Mouse (Mus musculus) spleen, adult 2 months (tissue): Measurements from ENCODE around the gene H1f0. TPM values are rescaled to one million over a fixed set of nuclear protein-coding genes. Genes with fewer than 3 reads are reported as not detected.

Source experiments
- DNase-seq, 2 experiments: peaks; one replicate each; pipeline versions ENCODE4 v3.0.0 to v3.0.0-alpha.2; 2012 to 2021; ENCODE audit warnings: low spot score in 2 of 2, low read depth in 1 of 2
- H3K27ac ChIP-seq: fragments of 200-500 bp; 2 replicates; pipeline ENCODE4 v1.5.1; 2012; ENCODE audit warnings: low read length, inconsistent platforms; ENCODE audit not compliant: insufficient read depth
- H3K27me3 ChIP-seq: fragments of 200-500 bp; 2 replicates; pipeline ENCODE4 v1.6.1; 2012; ENCODE audit warnings: mild to moderate bottlenecking, moderate library complexity, low read length, inconsistent platforms; ENCODE audit not compliant: control insufficient read depth, insufficient read depth
- H3K36me3 ChIP-seq: fragments of 200-500 bp; 2 replicates; pipeline ENCODE4 v1.6.1; 2012; ENCODE audit warnings: mild to moderate bottlenecking, low read length, inconsistent platforms; ENCODE audit not compliant: control insufficient read depth, insufficient read depth
- H3K4me1 ChIP-seq: fragments of 200-500 bp; 2 replicates; pipeline ENCODE4 v1.6.1; 2011; ENCODE audit warnings: inconsistent platforms; ENCODE audit not compliant: control insufficient read depth, insufficient read depth, insufficient read length
- H3K4me3 ChIP-seq: fragments of 200-500 bp; 2 replicates; pipeline ENCODE4 v1.5.1; 2011; ENCODE audit warnings: mild to moderate bottlenecking, inconsistent platforms; ENCODE audit not compliant: insufficient read depth, insufficient read length; ENCODE audit errors: extremely low read depth
- CTCF ChIP-seq: fragments of 200-500 bp; IDR thresholded peaks from 2 replicates; pipeline ENCODE4 v1.5.1; 2011; ENCODE audit warnings: mild to moderate bottlenecking, inconsistent platforms; ENCODE audit not compliant: insufficient read depth, insufficient read length, insufficient replicate concordance; ENCODE audit errors: extremely low read depth
- POLR2A ChIP-seq: fragments of 200-500 bp; IDR thresholded peaks from 2 replicates; pipeline ENCODE4 v1.6.1; 2011; ENCODE audit warnings: low read depth, low read length, inconsistent platforms
- WGBS: fragments of 180-500 bp; shearing (Covaris S2); methylation state at CpG from one replicate; pipeline ENCODE4 v1.1.7; 2018; 5-methylcytosine and 5-hydroxymethylcytosine counted together
- polyA plus RNA-seq: library from polyadenylated mRNA; depleted of rRNA; stranded (reverse); fragments of >200 nt; gene quantifications from 2 replicates; pipeline ENCODE4 v1.2.3, GENCODE M21; 2012

The H1f0 gene
- polyA plus RNA-seq, 1 experiment, result 14.3 TPM

- TF ChIP-seq CTCF, result no peak
- no peak for TF ChIP-seq POLR2A
- DNase-seq, result no peak
- Histone ChIP-seq H3K4me1 (peaks cover 10% of the 10 kb centered on the region), H3K36me3 (no peaks in the 10 kb centered on the region), H3K4me3 (no peak overlapping the region), H3K27ac (no peak overlapping the region), H3K27me3 (peaks cover 14% of the 10 kb centered on the region)
- WGBS, result 52% methylated on average over 4 of the region's 4 CpGs
Observed at GRCm38 (mm10) chr15:79044837-79045236, 16.6 kb downstream of the H1f0 start.

GRCm38 (mm10) chr15:79048186-79048585 lies 19.9 kb downstream of the H1f0 start:
- Histone ChIP-seq H3K4me1 (peaks cover under 1% of the 10 kb centered on the region; the same call in 1 of the 2 replicates), H3K36me3 (peaks cover 2% of the 10 kb centered on the region), H3K27me3 (peaks cover 3% of the 10 kb centered on the region; the same call in 1 of the 2 replicates), H3K27ac (no peak overlapping the region), H3K4me3 (no peak overlapping the region)
- TF ChIP-seq CTCF (no peak), POLR2A (no peak)
- no peak for DNase-seq
- WGBS, result 78% methylated on average over 4 of the region's 4 CpGs

- Histone ChIP-seq H3K27ac (no peak overlapping the region), H3K36me3 (peaks cover 20% of the 10 kb centered on the region), H3K4me1 (no peaks in the 10 kb centered on the region), H3K4me3 (no peak overlapping the region), H3K27me3 (no peaks in the 10 kb centered on the region)
- WGBS, result 88% methylated on average over 9 of the region's 9 CpGs
- DNase-seq, result no peak
- no peak for TF ChIP-seq POLR2A
- no peak for TF ChIP-seq CTCF
Observed at GRCm38 (mm10) chr15:79050160-79050845, 22.1 kb downstream of the H1f0 start.

- no peak for DNase-seq
- H3K27ac ChIP-seq, result no peak overlapping the region
- H3K4me3 ChIP-seq, result no peak overlapping the region
- TF ChIP-seq POLR2A (no peak), CTCF (no peak)
- WGBS, result 76% methylated on average over 2 of the region's 2 CpGs
- peaks cover 26% of the 10 kb centered on the region for H3K36me3 ChIP-seq
- no peaks in the 10 kb centered on the region for H3K27me3 ChIP-seq
- H3K4me1 ChIP-seq, result no peaks in the 10 kb centered on the region
Observed at GRCm38 (mm10) chr15:79050964-79051363, 22.7 kb downstream of the H1f0 start.

GRCm38 (mm10) chr15:79051461-79052360 lies 23.5 kb downstream of the H1f0 start:
- TF ChIP-seq CTCF (no peak), POLR2A (no peak)
- Histone ChIP-seq H3K27ac (no peak overlapping the region), H3K4me3 (no peak overlapping the region), H3K4me1 (no peaks in the 10 kb centered on the region), H3K27me3 (no peaks in the 10 kb centered on the region), H3K36me3 (peaks cover 33% of the 10 kb centered on the region)
- DNase-seq, result no peak
- WGBS, result 68% methylated on average over 13 of the region's 13 CpGs

GRCm38 (mm10) chr15:79052366-79052765 lies 24.1 kb downstream of the H1f0 start:
- Histone ChIP-seq H3K36me3 (peaks cover 35% of the 10 kb centered on the region), H3K27me3 (no peaks in the 10 kb centered on the region), H3K4me1 (no peaks in the 10 kb centered on the region), H3K27ac (no peak overlapping the region), H3K4me3 (no peak overlapping the region)
- no peak for DNase-seq
- 98% methylated on average over 2 of the region's 2 CpGs for WGBS
- TF ChIP-seq POLR2A, result no peak
- TF ChIP-seq CTCF, result no peak

- TF ChIP-seq POLR2A (no peak), CTCF (no peak)
- DNase-seq, result no peak
- WGBS, result 96% methylated on average over 7 of the region's 7 CpGs
- H3K4me3 ChIP-seq, result no peak overlapping the region
- H3K27me3 ChIP-seq, result no peaks in the 10 kb centered on the region
- no peak overlapping the region for H3K27ac ChIP-seq
- no peaks in the 10 kb centered on the region for H3K4me1 ChIP-seq
- peaks cover 51% of the 10 kb centered on the region for H3K36me3 ChIP-seq
Observed at GRCm38 (mm10) chr15:79056601-79057000, 28.4 kb downstream of the H1f0 start.
